In genomic region chr1:159355027-159355570, GRCm38 (mm10) we compare ENCODE assay signal across 12 mouse cellular contexts.
DNase-seq lines count a peak whose midpoint lies in the region; ATAC-seq and TF ChIP-seq lines count a peak whose summit lies in the region.
"Had no signal": no experiment of that assay in that cellular context is flagged by ENCODE, and none has a peak within 500 bp of the region (broad histone marks: within the 10 kb centered on the region; RNA-seq: fewer than 3 reads in every experiment).

No protein-coding gene starts in this region.

- intact Hi-C loops in heart, postnatal 36 days (cut with DNase I): no loop called here

- H3K36me3 ChIP-seq in hindbrain, postnatal 0 days (ENCODE audit: insufficient read depth, low read length): no peaks in the 10 kb centered on the region

- H3K9ac ChIP-seq in hindbrain, postnatal 0 days (replicated peaks; ENCODE audit: low read length): no peak overlapping the region
- H3K9ac ChIP-seq: liver, embryonic 15.5 days; neural tube, embryonic 15.5 days had no signal

- H3K4me3 ChIP-seq in hindbrain, postnatal 0 days (ENCODE audit: low read length): no peak overlapping the region
- H3K4me3 ChIP-seq: liver, embryonic 15.5 days; neural tube, embryonic 15.5 days had no signal

- no peak for TF ChIP-seq CTCF in hindbrain, postnatal 0 days (IDR thresholded peaks at IDR 0.05; ENCODE audit: low read depth)

- DNase-seq in cerebellum, adult 11-12 months: peak; percentile 11
- DNase-seq in 3T3-L1 (ENCODE audit: low read depth, low spot score): peak; percentile 44
- DNase-seq in cerebellum, postnatal 10 days: peak; percentile 48 to 63
- peak; percentile 38 to 53 for DNase-seq in heart, postnatal 36 days
- no peak for DNase-seq in urinary bladder, adult 2 months (ENCODE audit: low spot score)
- DNase-seq in embryo, embryonic 9.5 days (ENCODE audit: extremely low spot score): no peak
- DNase-seq in hindbrain, postnatal 0 days (ENCODE audit: low spot score): no peak
- DNase-seq: kidney, adult 11 months; thymus, postnatal 4 days had no signal

- H3K4me2 ChIP-seq in hindbrain, postnatal 0 days (ENCODE audit: low read depth, low read length): no peak overlapping the region
- H3K4me2 ChIP-seq: liver, embryonic 15.5 days; neural tube, embryonic 15.5 days had no signal

- no peak for ATAC-seq in cerebellum, adult (ENCODE audit: insufficient number of reproducible peaks, low FRiP score, low TSS enrichment)
- no peak for ATAC-seq in hindbrain, postnatal 0 days

- H3K9me3 ChIP-seq in hindbrain, postnatal 0 days (ENCODE audit: low read length): no peaks in the 10 kb centered on the region
- H3K9me3 ChIP-seq: liver, embryonic 15.5 days; neural tube, embryonic 15.5 days had no signal

- H3K27me3 ChIP-seq in hindbrain, postnatal 0 days (ENCODE audit: insufficient read depth, low read length): no peaks in the 10 kb centered on the region
- H3K27me3 ChIP-seq: liver, embryonic 15.5 days; neural tube, embryonic 15.5 days had no signal

- 97% methylated on average over 1 of the region's 1 CpGs for WGBS in hindbrain, postnatal 0 days

- no peaks in the 10 kb centered on the region for H3K4me1 ChIP-seq in hindbrain, postnatal 0 days (ENCODE audit: insufficient read depth, low read length)
- H3K4me1 ChIP-seq: liver, embryonic 15.5 days; neural tube, embryonic 15.5 days had no signal

- H3K27ac ChIP-seq in hindbrain, postnatal 0 days: no peak overlapping the region
- H3K27ac ChIP-seq: liver, embryonic 15.5 days; neural tube, embryonic 15.5 days had no signal

Comparison
In these comparisons a context has a peak if more than half of its experiments do, and no peak if none do; other contexts are left out.
1. DNase-seq: peak in cerebellum, adult 11-12 months (single experiment), 3T3-L1 (single experiment), cerebellum, postnatal 10 days (2 of 2) and heart, postnatal 36 days (2 of 2); none in urinary bladder, adult 2 months (single experiment), embryo, embryonic 9.5 days (single experiment) and hindbrain, postnatal 0 days (single experiment).